ENCODE assay signal across 8 mouse cellular contexts in genomic region chr7:112807401-112807751, GRCm38 (mm10).
DNase-seq lines count a peak whose midpoint lies in the region; ATAC-seq lines count a peak whose summit lies in the region.

No protein-coding gene starts in this region.

- ATAC-seq in cerebellum, adult (ENCODE audit: insufficient number of reproducible peaks, low FRiP score, low TSS enrichment): no peak

- peak; percentile 49 for DNase-seq in urinary bladder, postnatal 14 days (ENCODE audit: low spot score)
- no peak for DNase-seq in urinary bladder, postnatal 10 days (ENCODE audit: low spot score)
- DNase-seq in heart, adult 9 months (ENCODE audit: low spot score in 2 of 2): peak; percentile 44 to 59
- peak; percentile 36 to 65 for DNase-seq in kidney, adult 8-10 months
- peak; percentile 78 for DNase-seq in mesoderm, embryonic 11.5 days (ENCODE audit: low read depth, low spot score)
- no peak for DNase-seq in layer of hippocampus, postnatal 14 days (ENCODE audit: low spot score in 2 of 2)
- no peak for DNase-seq in layer of hippocampus, postnatal 10 days (ENCODE audit: low spot score in 2 of 2)

Comparison
In these comparisons a context has a peak if more than half of its experiments do, and no peak if none do; other contexts are left out.
1. DNase-seq: peak in urinary bladder, postnatal 14 days (single experiment), heart, adult 9 months (2 of 2), kidney, adult 8-10 months (2 of 2) and mesoderm, embryonic 11.5 days (single experiment); none in urinary bladder, postnatal 10 days (single experiment), layer of hippocampus, postnatal 14 days (0 of 2) and layer of hippocampus, postnatal 10 days (0 of 2).